Mouse (Mus musculus): Measurements from ENCODE around the gene 2310030G06Rik. TPM values are rescaled to one million over a fixed set of nuclear protein-coding genes. Genes with fewer than 3 reads are reported as not detected.
A peak's percentile ranks its signal among the peaks of the same experiment; 100 is the strongest.

2310030G06Rik gene
- polyA plus RNA-seq, 2 experiments from 2014 or later = not detected

DNA sequence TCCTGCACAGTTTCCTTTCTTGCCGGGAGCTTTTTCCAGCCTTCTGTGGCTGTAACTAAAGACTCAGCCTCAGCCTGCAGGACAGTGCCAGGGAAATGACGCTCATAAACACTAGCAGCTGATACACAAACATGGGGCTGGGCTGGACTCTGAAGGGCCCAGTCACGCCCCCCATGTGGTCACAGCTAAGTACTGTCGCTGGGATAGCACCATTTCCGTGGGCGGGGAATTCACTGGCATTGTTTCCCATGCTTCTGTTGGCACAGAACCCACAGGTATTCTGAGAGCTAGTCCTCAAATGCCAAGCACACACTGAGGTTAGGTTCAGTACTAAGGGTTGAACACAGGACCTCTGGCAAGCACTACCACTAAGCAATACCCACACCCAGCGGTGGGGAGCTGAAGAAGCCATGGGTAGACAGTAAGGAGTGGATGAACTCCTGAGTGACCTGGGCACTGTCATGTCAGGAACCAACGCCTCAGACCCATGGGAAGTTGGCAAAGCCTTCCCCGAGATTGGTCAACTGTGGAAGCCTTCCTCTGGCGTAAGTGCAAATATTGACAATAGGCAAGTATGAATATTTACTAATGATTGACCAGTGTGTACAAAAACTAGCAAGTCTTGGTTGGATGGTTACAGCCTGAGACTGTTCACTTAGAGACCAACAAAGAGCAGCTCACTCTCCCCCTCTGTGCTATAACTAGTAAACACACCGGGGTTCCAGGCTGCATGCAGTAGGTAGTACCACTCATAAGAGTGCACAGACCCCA lies 45.2 kb downstream of the 2310030G06Rik start:
- ATAC-seq = no peak

DNA sequence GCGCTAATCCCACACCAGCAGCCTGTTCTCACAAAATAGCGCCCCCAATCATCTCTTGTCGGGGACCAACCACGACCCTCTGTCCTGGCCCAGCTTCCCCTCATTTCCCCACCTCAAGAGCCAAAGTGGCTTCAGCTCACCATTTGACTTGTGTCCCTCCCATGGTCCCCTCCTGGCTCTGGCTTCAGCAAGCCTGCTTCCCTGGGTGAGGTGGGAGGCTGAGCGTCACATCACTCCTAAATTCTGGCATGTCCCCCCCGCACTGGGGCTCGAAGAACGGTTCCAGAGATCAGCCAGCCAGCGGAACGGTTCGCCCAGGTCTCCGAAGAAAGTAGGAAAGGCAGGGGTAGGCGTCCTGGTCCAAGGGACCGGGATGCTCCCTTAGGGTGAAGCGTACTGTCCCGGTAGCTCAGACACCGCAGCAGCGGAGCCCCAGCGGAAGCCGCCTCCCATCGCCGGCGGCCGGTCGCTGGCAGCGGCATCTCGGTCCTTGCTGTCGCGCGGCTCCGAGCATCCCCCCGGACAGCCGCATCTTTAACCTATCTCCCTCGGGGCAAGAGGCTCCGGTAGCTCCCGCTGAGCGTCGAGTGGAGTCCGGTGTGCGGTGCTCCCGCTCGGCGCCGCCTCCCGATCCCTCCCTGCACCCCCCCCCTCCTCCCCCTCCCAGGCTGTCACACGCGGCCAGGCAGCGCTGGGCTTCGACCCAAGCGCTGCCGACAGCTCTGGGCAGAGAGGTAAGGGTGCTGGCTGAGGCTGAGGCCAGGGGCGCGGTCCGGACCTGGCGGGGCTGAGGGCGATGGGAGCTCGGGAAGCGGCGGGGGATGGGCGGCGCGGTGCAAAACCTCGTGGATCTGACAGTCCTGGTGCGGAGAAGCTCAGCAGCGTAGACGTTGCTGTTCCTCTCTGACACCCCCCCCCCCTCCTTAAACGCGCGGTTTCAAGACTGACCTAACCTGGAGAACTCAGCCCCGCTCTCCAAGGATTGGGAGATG lies 47.6 kb downstream of the 2310030G06Rik start:
- peak; percentile 56 for ATAC-seq

DNA sequence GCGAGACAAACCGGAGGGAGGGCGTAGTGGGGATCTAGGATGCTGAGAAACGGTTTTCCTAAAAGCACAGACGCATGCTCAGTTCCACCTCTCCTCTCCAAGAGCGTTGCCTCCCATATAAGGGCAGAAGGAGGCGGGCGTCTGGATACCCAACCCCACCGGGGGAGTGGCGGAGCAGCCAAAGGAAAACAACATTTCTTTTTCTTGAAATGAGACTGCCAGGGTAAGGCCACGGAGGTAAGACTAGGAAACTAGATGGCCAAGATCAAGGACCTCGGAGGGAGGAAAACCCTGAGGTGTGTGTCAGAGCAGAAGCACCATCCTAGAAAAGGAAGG lies 48.7 kb downstream of the 2310030G06Rik start:
- ATAC-seq = peak; percentile 69

DNA sequence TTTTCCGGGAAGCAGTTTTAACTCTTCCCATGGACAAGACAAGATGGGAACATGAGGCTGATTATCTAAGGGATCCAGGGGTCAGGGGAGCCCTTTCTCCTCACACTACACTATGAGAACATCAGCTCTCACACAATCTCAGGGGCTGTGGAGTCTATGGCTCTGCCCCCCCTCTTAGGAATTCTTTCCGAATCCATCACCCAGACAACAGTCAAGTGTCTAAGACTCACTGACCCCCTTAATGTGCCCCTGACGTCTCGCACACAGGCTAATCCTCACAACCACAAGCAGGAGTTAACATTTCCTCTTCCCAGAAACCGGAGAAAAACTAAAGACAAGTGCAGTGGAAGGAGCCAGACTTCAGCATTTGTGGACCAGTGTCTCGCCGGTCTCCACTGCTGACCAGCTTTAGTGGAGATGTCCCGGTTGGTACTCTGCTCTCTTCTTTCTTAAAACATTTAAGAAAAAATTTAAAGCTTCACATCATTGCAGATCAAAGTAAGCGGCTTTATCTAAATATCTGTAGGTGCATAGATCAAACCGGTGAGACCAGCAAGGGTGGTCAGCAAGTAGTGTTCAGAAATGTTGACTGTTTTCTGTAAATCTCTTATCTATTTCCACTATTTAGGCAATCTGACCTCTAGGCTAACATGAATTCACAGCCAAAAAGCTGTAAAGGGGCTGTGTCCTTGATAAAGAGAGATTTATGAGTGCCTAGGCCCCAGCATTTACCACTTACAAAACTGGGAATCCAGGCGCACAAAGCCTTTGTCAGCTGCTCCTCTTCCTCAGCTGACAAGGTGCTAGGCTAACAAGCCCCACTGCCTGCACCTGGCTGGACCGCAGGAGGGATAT lies 49.3 kb downstream of the 2310030G06Rik start:
- no peak for ATAC-seq

DNA sequence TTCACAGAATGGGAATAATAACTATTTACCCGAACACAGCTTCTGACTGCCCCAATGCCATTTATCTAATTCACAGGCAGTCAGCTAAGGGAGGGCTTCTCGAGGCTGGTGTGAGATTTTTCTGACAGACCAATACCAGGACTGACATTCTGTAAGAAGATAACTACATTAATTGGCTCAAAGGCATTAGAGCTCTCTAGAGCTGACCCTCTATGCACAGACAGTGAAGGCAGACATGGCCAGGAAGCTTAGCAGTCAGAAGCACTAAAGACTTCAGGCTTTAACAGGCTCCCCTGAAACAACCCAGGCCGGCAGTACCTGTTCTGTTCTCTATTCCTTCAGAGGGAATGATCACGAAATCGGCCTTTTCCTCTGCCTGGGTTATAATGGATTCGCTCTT lies 51.2 kb downstream of the 2310030G06Rik start:
- no peak for ATAC-seq

DNA sequence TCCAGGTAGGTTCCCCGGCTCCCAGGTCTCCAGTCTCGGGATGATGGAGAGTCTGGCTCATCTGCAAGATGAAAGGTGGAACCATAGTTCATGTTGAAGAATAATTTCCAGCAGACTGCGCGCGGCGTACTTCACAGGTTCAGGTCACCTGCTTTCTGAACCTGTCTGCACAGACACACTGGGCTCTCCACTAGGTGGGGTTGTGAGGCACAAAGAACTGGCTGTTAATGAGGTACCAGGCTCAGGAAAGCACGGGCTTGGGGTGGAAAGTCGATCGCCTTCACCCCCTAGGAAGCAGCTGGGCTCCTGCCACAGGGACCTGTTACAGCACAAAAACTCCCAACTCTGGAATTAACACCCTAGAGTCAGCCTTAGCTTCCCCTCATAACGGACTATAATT lies 52.7 kb downstream of the 2310030G06Rik start:
- no peak for ATAC-seq

DNA sequence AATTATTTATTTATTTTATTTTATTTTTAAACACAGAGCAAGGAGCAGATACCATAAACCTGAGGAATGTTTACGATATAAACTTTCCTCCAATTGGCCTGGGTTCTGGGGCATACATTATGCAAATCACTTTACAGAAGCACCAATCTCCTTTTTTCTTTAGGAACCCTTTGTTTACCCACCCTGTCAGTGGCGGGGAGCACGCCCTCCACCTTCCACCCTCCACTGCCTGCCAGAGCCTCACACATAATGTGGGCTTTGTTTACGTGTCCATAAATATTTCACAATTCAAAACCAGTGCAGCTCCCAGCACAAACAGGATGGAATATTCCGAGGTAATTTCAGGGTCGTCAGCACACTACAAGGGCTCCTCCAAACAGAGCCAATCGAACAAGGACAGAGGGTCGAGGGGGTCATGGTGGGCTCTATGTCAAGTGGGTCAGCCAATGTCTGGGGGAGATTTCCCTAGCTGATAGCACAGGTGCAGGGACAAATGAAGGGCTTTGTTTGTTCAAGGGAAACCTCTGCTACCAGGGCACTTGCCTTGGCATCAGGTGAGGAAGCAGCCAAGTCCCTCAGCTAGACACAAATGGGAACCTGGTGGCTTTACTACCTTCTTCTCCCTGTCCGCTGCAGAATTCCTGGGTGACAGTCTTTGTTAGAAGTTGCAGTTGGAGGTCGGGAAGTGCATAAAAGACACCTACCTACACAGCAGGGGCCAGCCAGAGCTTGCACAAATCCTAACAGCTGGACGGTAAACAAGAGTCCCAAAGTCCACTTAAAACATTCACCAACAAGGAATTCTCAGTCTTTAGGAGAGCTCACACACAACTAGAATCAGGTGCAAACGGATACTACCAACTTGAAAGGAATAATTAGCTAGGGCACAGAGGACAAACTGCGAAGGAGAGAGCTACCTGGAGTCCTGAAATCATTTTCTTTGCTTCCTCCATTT lies 53.4 kb downstream of the 2310030G06Rik start:
- ATAC-seq = no peak

Other genes with a start within 250 kb of the 2310030G06Rik start
- 100 to 1,000 TPM; 104 to 120 TPM for gene Pts, start 217.8 kb downstream of the 2310030G06Rik start, polyA plus RNA-seq (2017; shearing (Covaris generic))
- 1 to 10 TPM; 6.1 to 7.4 TPM for gene Il18, start 191.7 kb downstream of the 2310030G06Rik start, polyA plus RNA-seq (2017; shearing (Covaris generic))
- gene Bco2, start 191.4 kb downstream of the 2310030G06Rik start, polyA plus RNA-seq (2017; shearing (Covaris generic)) = 1 to 10 TPM in 1 of 2 experiments, under 1 TPM in 1; 0.15 to 2.1 TPM
- not detected for gene Tex12, start 185.2 kb downstream of the 2310030G06Rik start, polyA plus RNA-seq (2017; shearing (Covaris generic))
- 100 to 1,000 TPM; 152 to 183 TPM for gene Sdhd, start 142.7 kb downstream of the 2310030G06Rik start, polyA plus RNA-seq (2017; shearing (Covaris generic))
- gene Timm8b, start 142.6 kb downstream of the 2310030G06Rik start, polyA plus RNA-seq (2017; shearing (Covaris generic)) = 100 to 1,000 TPM in 1 of 2 experiments, 10 to 100 TPM in 1; 82.9 to 101 TPM
- gene Pih1d2, start 129.2 kb downstream of the 2310030G06Rik start, polyA plus RNA-seq (2017; shearing (Covaris generic)) = under 1 TPM; 0.38 to 0.56 TPM
- gene Nkapd1, start 129.1 kb downstream of the 2310030G06Rik start, polyA plus RNA-seq (2017; shearing (Covaris generic)) = 10 to 100 TPM; 15.1 to 17.0 TPM
- 10 to 100 TPM; 13.4 to 13.6 TPM for gene Dlat, start 86.8 kb downstream of the 2310030G06Rik start, polyA plus RNA-seq (2017; shearing (Covaris generic))
- gene Dixdc1, start 7.0 kb downstream of the 2310030G06Rik start, polyA plus RNA-seq (2017; shearing (Covaris generic)) = under 1 TPM in 1 of 2 experiments, not detected in 1; 0.19 TPM
- not detected for gene Cryab, start 4.8 kb upstream of the 2310030G06Rik start, polyA plus RNA-seq (2017; shearing (Covaris generic))
- gene Hspb2, start 5.8 kb upstream of the 2310030G06Rik start, polyA plus RNA-seq (2017; shearing (Covaris generic)) = not detected
- 10 to 100 TPM in 1 of 2 experiments, 1 to 10 TPM in 1; 6.5 to 17.9 TPM for gene Fdxacb1, start 21.7 kb upstream of the 2310030G06Rik start, polyA plus RNA-seq (2017; shearing (Covaris generic))
- 1 to 10 TPM; 9.2 to 9.9 TPM for gene Alg9, start 28.5 kb upstream of the 2310030G06Rik start, polyA plus RNA-seq (2017; shearing (Covaris generic))
- gene 1110032A03Rik, start 29.0 kb upstream of the 2310030G06Rik start, polyA plus RNA-seq (2017; shearing (Covaris generic)) = 10 to 100 TPM; 18.2 to 23.2 TPM
- gene Ppp2r1b, start 98.8 kb upstream of the 2310030G06Rik start, polyA plus RNA-seq (2017; shearing (Covaris generic)) = 10 to 100 TPM; 58.6 to 79.7 TPM

Data from CD4-positive, CD25-positive, alpha-beta regulatory T cell, adult 4 months (primary cell).